Mouse (Mus musculus) spleen, adult 18-20 months (tissue): Measurements from ENCODE around the gene Camk1d.

Experiments
- DNase-seq, 2 experiments: peaks; one replicate each; pipeline ENCODE4 v3.0.0; 2022; ENCODE audit warnings: mixed read lengths in 2 of 2

Camk1d gene

GRCm38 (mm10) chr2:5707871-5708733, 6.2 kb downstream of the Camk1d start:
- DNase-seq: no peak

- DNase-seq: peak; percentile 14 to 30
Observed at GRCm38 (mm10) chr2:5706618-5707017, 7.7 kb downstream of the Camk1d start.

- DNase-seq: no peak
Observed at GRCm38 (mm10) chr2:5702370-5702769, 11.9 kb downstream of the Camk1d start.

GRCm38 (mm10) chr2:5700931-5701330, 13.4 kb downstream of the Camk1d start:
- DNase-seq: no peak

- DNase-seq: no peak
Observed at GRCm38 (mm10) chr2:5698451-5698850, 15.9 kb downstream of the Camk1d start.

GRCm38 (mm10) chr2:5694094-5694493, 20.2 kb downstream of the Camk1d start:
- no peak for DNase-seq

- no peak for DNase-seq
Observed at GRCm38 (mm10) chr2:5691729-5692128, 22.6 kb downstream of the Camk1d start.

GRCm38 (mm10) chr2:5683366-5683765, 30.9 kb downstream of the Camk1d start:
- DNase-seq: no peak

GRCm38 (mm10) chr2:5681909-5682308, 32.4 kb downstream of the Camk1d start:
- DNase-seq: no peak

- no peak for DNase-seq
Observed at GRCm38 (mm10) chr2:5681302-5681701, 33.0 kb downstream of the Camk1d start.

- no peak for DNase-seq
Observed at GRCm38 (mm10) chr2:5679055-5679454, 35.3 kb downstream of the Camk1d start.

GRCm38 (mm10) chr2:5677472-5677871, 36.8 kb downstream of the Camk1d start:
- no peak for DNase-seq

GRCm38 (mm10) chr2:5676786-5677185, 37.5 kb downstream of the Camk1d start:
- no peak for DNase-seq

GRCm38 (mm10) chr2:5676143-5676483, 38.2 kb downstream of the Camk1d start:
- no peak for DNase-seq

GRCm38 (mm10) chr2:5675431-5676142, 38.7 kb downstream of the Camk1d start:
- no peak for DNase-seq

GRCm38 (mm10) chr2:5674512-5674911, 39.8 kb downstream of the Camk1d start:
- DNase-seq: no peak

- DNase-seq: no peak
Observed at GRCm38 (mm10) chr2:5673816-5674215, 40.5 kb downstream of the Camk1d start.

- no peak for DNase-seq
Observed at GRCm38 (mm10) chr2:5672906-5673589, 41.3 kb downstream of the Camk1d start.

GRCm38 (mm10) chr2:5670146-5670545, 44.2 kb downstream of the Camk1d start:
- DNase-seq: no peak

GRCm38 (mm10) chr2:5669498-5670040, 44.7 kb downstream of the Camk1d start:
- no peak for DNase-seq

- DNase-seq: no peak
Observed at GRCm38 (mm10) chr2:5668940-5669339, 45.4 kb downstream of the Camk1d start.

- no peak for DNase-seq
Observed at GRCm38 (mm10) chr2:5663499-5663898, 50.8 kb downstream of the Camk1d start.

GRCm38 (mm10) chr2:5661946-5662345, 52.4 kb downstream of the Camk1d start:
- DNase-seq: no peak
